Mouse (Mus musculus) hindbrain, embryonic 11.5 days (tissue): ENCODE data around the gene Opcml. TPM values are rescaled to one million over a fixed set of nuclear protein-coding genes. Genes with fewer than 3 reads are reported as not detected.

Experiments used
- ATAC-seq: fragments of 200-750 bp; cut with Nextera tagmentation; 2 replicates; pipeline ENCODE4 v1.8.0; 2017; ENCODE audit warnings: mild to moderate bottlenecking, moderate TSS enrichment, moderate library complexity; ENCODE audit not compliant: low FRiP score
- DNase-seq: peaks from one replicate; pipeline ENCODE4 v3.0.0-alpha.2; 2015; ENCODE audit warnings: low spot score
- H3K27ac ChIP-seq: fragments of 300-500 bp; sonication (generic); 2 replicates; pipeline ENCODE4 v1.5.1; 2014; ENCODE audit warnings: mild to moderate bottlenecking, low read depth, low read length
- H3K27me3 ChIP-seq: fragments of 300-500 bp; sonication (generic); 2 replicates; pipeline ENCODE4 v1.6.1; 2014; ENCODE audit warnings: mild to moderate bottlenecking, low read length, moderate library complexity, mixed read lengths; ENCODE audit not compliant: control insufficient read depth, insufficient read depth
- H3K36me3 ChIP-seq: fragments of 300-500 bp; sonication (generic); 2 replicates; pipeline ENCODE4 v1.6.1; 2014; ENCODE audit warnings: mild to moderate bottlenecking, low read length, moderate library complexity, mixed read lengths; ENCODE audit not compliant: control insufficient read depth, insufficient read depth
- H3K4me1 ChIP-seq: fragments of 300-500 bp; sonication (generic); replicated peaks from 2 replicates; pipeline ENCODE4 v1.6.1; 2014; ENCODE audit warnings: low read length, mixed read lengths; ENCODE audit not compliant: control insufficient read depth, insufficient read depth
- H3K4me2 ChIP-seq: fragments of 300-500 bp; sonication (generic); replicated peaks from 2 replicates; pipeline ENCODE4 v1.6.1; 2014; ENCODE audit warnings: mild to moderate bottlenecking, low read depth, low read length
- H3K4me3 ChIP-seq: fragments of 300-500 bp; sonication (generic); 2 replicates; pipeline ENCODE4 v1.5.1; 2014; ENCODE audit warnings: low read depth, low read length
- H3K9ac ChIP-seq: fragments of 300-500 bp; sonication (generic); 2 replicates; pipeline ENCODE4 v1.6.1; 2014; ENCODE audit warnings: low read depth, low read length
- H3K9me3 ChIP-seq: fragments of 300-500 bp; sonication (generic); 2 replicates; pipeline ENCODE4 v1.6.1; 2016; ENCODE audit warnings: low read length; ENCODE audit not compliant: control insufficient read depth
- WGBS: fragments of 180-500 bp; shearing (Covaris S2); extraction: QIAGEN DNeasy Blood & Tissue Kit; methylation state at CpG from one replicate; pipeline ENCODE4 v1.1.7; 2014; 5-methylcytosine and 5-hydroxymethylcytosine counted together
- polyA plus RNA-seq: library from polyadenylated mRNA; unstranded; fragments of >200 nt; fragmentation: Nextera tagmentation; extraction: Ambion mirVana; gene quantifications from 2 replicates; pipeline ENCODE4 v1.2.1, GENCODE M21; 2014

The Opcml gene
- polyA plus RNA-seq, 1 experiment from 2014 or later = 5.7 TPM

DNA sequence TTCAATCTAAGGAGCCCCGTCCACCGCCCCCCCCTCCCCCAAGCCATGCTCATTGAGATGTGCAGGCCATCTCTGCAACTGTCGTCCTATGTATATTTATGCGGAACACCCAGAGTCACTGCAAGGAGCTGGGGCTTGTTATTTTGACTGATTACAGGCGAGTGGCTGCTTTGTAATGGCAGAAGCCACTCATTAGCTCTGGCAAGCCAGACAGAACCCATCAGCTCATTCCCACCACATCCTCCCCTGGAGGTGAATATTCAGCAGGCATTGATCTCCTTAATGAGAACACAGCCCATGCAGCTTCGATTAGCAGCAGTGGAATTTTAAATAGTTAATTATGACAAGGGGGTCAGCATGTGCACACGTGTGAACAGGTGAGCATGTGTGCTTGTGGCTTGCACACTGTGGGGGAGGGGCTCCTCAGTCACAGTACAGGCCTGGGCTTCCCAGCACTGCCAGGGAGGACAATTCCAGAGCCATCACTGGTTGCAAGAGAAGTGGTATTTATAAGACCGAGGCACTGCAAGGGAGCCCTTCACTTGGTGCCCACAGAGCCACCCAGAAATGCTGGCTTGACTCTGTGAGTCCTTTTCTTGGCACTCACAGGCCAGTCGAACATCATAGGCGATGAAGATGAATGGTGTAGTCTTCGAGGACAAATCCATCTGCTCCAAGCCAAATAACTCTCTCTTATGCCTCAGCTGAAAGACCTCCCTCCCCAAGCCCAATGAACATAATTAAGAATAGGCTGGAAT is 516.0 kb downstream of the Opcml start:
- no peaks in the 10 kb centered on the region for H3K9me3 ChIP-seq
- H3K4me3 ChIP-seq = no peak overlapping the region
- H3K4me2 ChIP-seq = no peak overlapping the region
- H3K27me3 ChIP-seq = no peaks in the 10 kb centered on the region
- H3K4me1 ChIP-seq = peaks cover 4% of the 10 kb centered on the region; the same call in 1 of the 2 replicates
- peak overlapping the region; percentile 47; the same call in 1 of the 2 replicates for H3K27ac ChIP-seq
- ATAC-seq = peak; percentile 77
- no peak overlapping the region for H3K9ac ChIP-seq
- WGBS = 61% methylated on average over 11 of the region's 11 CpGs
- H3K36me3 ChIP-seq = no peaks in the 10 kb centered on the region
- DNase-seq = peak; percentile 33

- Histone ChIP-seq H3K27me3 (no peaks in the 10 kb centered on the region), H3K9me3 (no peaks in the 10 kb centered on the region), H3K4me1 (peaks cover 4% of the 10 kb centered on the region; the same call in 1 of the 2 replicates), H3K9ac (no peak overlapping the region), H3K4me2 (no peak overlapping the region), H3K27ac (0 out of 2 replicates have a peak overlapping the region, but pooled peaks have one; percentile 47), H3K36me3 (no peaks in the 10 kb centered on the region), H3K4me3 (no peak overlapping the region)
- ATAC-seq (peak; percentile 58; the same call in 1 of the 2 replicates), DNase-seq (no peak)
Measured at GRCm38 (mm10) chr9:28307122-28307430, 516.5 kb downstream of the Opcml start.

- Histone ChIP-seq H3K36me3 (no peaks in the 10 kb centered on the region), H3K9me3 (no peaks in the 10 kb centered on the region), H3K4me2 (no peak overlapping the region), H3K4me3 (no peak overlapping the region), H3K4me1 (peaks cover 4% of the 10 kb centered on the region; the same call in 1 of the 2 replicates), H3K27ac (no peak overlapping the region), H3K9ac (no peak overlapping the region), H3K27me3 (no peaks in the 10 kb centered on the region)
- 71% methylated on average over 6 of the region's 6 CpGs for WGBS
- ATAC-seq (peak; percentile 31; the same call in 1 of the 2 replicates), DNase-seq (no peak)
Measured at GRCm38 (mm10) chr9:28307481-28308050, 517.0 kb downstream of the Opcml start.

DNA sequence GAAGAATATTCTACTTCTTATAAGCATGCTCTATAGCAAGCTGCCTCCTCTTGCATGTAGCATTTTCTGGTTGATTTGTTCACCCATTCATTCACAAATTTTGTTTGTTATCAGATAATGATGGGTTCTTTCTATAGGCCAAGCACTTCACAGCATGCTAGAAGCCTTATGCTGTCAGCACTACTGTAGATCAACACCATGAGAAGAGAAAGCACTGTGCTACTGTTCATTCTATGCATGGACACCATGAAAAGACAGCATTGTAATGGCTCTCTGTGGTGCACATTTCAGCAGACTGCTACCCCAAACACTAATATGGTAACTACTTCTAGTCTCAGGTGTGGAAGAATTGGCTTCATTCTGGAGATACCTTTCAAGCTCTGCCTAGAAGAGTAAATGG is 527.3 kb downstream of the Opcml start:
- Histone ChIP-seq H3K4me1 (no peaks in the 10 kb centered on the region), H3K9me3 (no peaks in the 10 kb centered on the region), H3K4me3 (no peak overlapping the region), H3K4me2 (no peak overlapping the region), H3K36me3 (no peaks in the 10 kb centered on the region), H3K9ac (no peak overlapping the region), H3K27me3 (no peaks in the 10 kb centered on the region), H3K27ac (no peak overlapping the region)
- ATAC-seq (no peak), DNase-seq (no peak)

DNA sequence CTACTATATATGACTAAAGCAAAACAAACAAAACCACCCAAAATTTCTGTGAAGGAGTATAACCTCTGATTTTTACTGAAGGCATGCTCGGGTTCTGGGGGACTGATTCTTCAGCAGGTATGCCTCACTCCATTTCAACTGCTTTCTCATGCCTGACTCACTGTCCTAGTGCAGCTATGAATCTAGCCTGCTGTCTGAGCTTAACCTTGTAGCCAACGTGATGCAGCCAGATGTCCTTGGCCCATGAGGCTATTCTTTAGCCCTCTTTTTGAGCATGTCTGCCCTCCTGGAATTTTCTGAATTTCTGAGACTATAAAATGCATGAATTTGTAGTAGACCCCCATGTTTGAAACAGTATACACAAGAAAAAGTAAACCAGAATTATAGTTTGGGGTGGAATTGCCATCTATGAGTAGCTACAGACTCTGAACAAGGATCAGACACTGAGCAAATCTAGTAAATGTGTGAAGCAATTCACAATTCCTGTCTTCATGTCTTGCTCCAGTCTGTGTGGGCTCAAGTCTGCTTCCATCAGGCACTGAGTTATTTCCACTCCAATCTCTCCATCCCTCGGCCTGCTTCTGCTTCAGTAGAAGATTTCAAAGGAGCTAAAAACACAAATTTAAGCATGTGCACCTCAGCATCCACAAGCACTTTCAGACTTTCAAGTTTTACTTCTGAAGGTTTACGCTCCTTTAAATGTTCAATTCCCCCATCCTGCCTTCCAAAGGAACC is 528.6 kb downstream of the Opcml start:
- Histone ChIP-seq H3K4me2 (no peak overlapping the region), H3K27me3 (no peaks in the 10 kb centered on the region), H3K36me3 (no peaks in the 10 kb centered on the region), H3K4me3 (no peak overlapping the region), H3K27ac (no peak overlapping the region), H3K4me1 (no peaks in the 10 kb centered on the region), H3K9ac (no peak overlapping the region), H3K9me3 (no peaks in the 10 kb centered on the region)
- no peak for DNase-seq
- WGBS = 87% methylated on average over 4 of the region's 4 CpGs
- no peak for ATAC-seq

DNA sequence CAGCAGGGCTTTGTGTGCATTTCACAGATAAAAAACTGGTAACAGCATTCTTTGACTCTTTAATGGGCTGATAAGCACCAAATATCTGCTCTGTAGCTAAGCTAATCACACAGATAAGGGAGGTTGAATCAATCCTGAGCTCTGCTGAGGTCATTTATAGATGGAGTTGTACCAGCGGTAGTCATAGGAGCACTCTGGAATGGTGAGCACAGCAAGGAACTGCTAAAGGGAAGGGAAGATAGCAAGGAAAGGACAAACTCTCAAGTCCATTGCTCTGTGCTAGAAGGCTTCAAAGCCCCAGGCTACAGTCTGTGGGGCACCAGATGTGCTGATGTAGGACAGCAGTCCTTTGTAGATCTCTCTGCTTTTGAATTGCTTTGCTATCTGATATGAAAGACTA is 529.2 kb downstream of the Opcml start:
- Histone ChIP-seq H3K4me3 (no peak overlapping the region), H3K9me3 (no peaks in the 10 kb centered on the region), H3K4me2 (no peak overlapping the region), H3K27ac (no peak overlapping the region), H3K9ac (no peak overlapping the region), H3K36me3 (no peaks in the 10 kb centered on the region), H3K4me1 (no peaks in the 10 kb centered on the region), H3K27me3 (no peaks in the 10 kb centered on the region)
- WGBS = 62% methylated on average over 1 of the region's 1 CpGs
- DNase-seq = no peak
- no peak for ATAC-seq

GRCm38 (mm10) chr9:28327985-28328384 is 537.4 kb downstream of the Opcml start:
- no peaks in the 10 kb centered on the region for H3K9me3 ChIP-seq
- no peaks in the 10 kb centered on the region for H3K36me3 ChIP-seq
- H3K9ac ChIP-seq = no peak overlapping the region
- 36% methylated on average over 4 of the region's 4 CpGs for WGBS
- DNase-seq = no peak
- no peaks in the 10 kb centered on the region for H3K4me1 ChIP-seq
- H3K27ac ChIP-seq = no peak overlapping the region
- no peak overlapping the region for H3K4me2 ChIP-seq
- no peak for ATAC-seq
- no peaks in the 10 kb centered on the region for H3K27me3 ChIP-seq
- no peak overlapping the region for H3K4me3 ChIP-seq

DNA sequence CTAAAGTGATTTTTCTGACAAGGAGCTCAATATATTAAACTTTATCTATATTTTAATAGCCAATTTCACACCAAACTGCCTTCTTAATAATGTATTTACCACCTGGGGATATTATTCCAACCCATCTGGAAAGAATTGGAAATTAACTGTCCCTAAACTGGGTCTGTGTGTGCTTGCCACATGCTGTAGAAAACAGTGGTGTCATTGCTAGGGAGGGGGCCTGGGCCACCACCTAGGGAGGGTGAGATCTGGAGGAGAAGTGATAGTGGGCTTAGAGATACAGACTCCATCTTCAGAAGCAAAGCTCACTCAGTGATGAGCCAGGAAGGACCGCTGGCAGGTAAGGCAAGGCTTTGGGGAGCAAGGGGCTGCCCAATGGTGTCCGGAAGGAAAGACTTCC is 537.9 kb downstream of the Opcml start:
- Histone ChIP-seq H3K4me1 (no peaks in the 10 kb centered on the region), H3K27me3 (no peaks in the 10 kb centered on the region), H3K4me3 (no peak overlapping the region), H3K27ac (no peak overlapping the region), H3K9ac (no peak overlapping the region), H3K4me2 (no peak overlapping the region), H3K9me3 (no peaks in the 10 kb centered on the region), H3K36me3 (no peaks in the 10 kb centered on the region)
- ATAC-seq (no peak), DNase-seq (no peak)
- 91% methylated on average over 2 of the region's 2 CpGs for WGBS

GRCm38 (mm10) chr9:28329477-28329876 is 538.9 kb downstream of the Opcml start:
- H3K9ac ChIP-seq = no peak overlapping the region
- H3K9me3 ChIP-seq = no peaks in the 10 kb centered on the region
- H3K27me3 ChIP-seq = no peaks in the 10 kb centered on the region
- H3K4me1 ChIP-seq = no peaks in the 10 kb centered on the region
- no peak overlapping the region for H3K4me2 ChIP-seq
- ATAC-seq = no peak
- no peak overlapping the region for H3K27ac ChIP-seq
- H3K4me3 ChIP-seq = no peak overlapping the region
- DNase-seq = no peak
- no peaks in the 10 kb centered on the region for H3K36me3 ChIP-seq
